In the genomic region with DNA sequence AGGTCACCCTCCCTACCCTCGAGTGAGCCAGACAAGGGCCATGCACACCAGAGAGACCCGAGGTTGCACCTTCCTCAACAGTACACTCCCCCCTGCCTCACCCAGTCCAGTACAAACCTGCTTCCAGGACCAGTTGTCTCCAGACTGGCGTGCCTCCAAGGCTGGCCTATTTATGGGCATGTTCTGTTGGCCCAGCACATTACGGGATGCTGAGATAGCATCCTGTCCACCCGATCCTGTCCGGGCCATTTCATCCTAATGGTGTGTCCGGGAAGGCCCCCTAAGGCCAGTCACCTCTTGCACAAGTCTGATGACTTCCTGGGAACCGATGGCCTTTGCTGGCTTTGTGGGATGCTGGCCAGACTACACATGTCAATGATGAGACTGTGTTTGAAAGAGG, we compare ENCODE assay signal across 8 mouse cellular contexts. TPM values are rescaled to one million over a fixed set of nuclear protein-coding genes. Genes with fewer than 3 reads are reported as not detected.
DNase-seq lines count a peak whose midpoint lies in the region; ATAC-seq and TF ChIP-seq lines count a peak whose summit lies in the region.
"Had no signal": no experiment of that assay in that cellular context is flagged by ENCODE, and none has a peak within 500 bp of the region (broad histone marks: within the 10 kb centered on the region; RNA-seq: fewer than 3 reads in every experiment).

Gene Crybb3 (minus strand): TSS at position 146 of the 400 bp plus-strand sequence.

- peaks cover 27% of the 10 kb centered on the region for H3K4me1 ChIP-seq in heart, embryonic 13.5 days
- peaks cover 18% of the 10 kb centered on the region for H3K4me1 ChIP-seq in testis, adult 2 months (ENCODE audit: control insufficient read depth, insufficient read depth, low read length)

- H3K4me3 ChIP-seq in heart, embryonic 13.5 days: no peak within 1 kb of the TSS
- H3K4me3 ChIP-seq in testis, adult 2 months (ENCODE audit: control insufficient read depth, low read depth, low read length): no peak within 1 kb of the TSS

- peak; percentile 58 for DNase-seq in lung, postnatal 10 days
- no peak for DNase-seq in lung, postnatal 4 days
- DNase-seq in cerebellum, adult 9-10 months: peak; percentile 90
- no peak for DNase-seq in right cerebral cortex, adult 18-20 months

- TF ChIP-seq POLR2A in testis, adult 2 months (IDR thresholded peaks at IDR 0.05; ENCODE audit: control insufficient read depth, low read depth, low read length): no peak

- 0 out of 2 replicates have a peak, but pooled peaks have one; percentile 22 for ATAC-seq in heart, embryonic 13.5 days (ENCODE audit: extremely low read depth, insufficient number of reproducible peaks, low FRiP score, low TSS enrichment)
- ATAC-seq in megakaryocyte, adult 5-6 weeks (ENCODE audit: poor library complexity, severe bottlenecking): no peak
- ATAC-seq: intestine, postnatal 0 days had no signal

- H3K36me3 ChIP-seq in heart, embryonic 13.5 days: peaks cover 7% of the 10 kb centered on the region; the same call in 1 of the 2 replicates
- H3K36me3 ChIP-seq in testis, adult 2 months (ENCODE audit: control insufficient read depth, insufficient read depth, low read length): no peaks in the 10 kb centered on the region

- peak within 1 kb of the TSS; percentile 54; the same call in 1 of the 2 replicates for H3K9ac ChIP-seq in heart, embryonic 13.5 days

- H3K9me3 ChIP-seq in heart, embryonic 13.5 days: peaks cover 7% of the 10 kb centered on the region; the same call in 1 of the 2 replicates

- H3K27ac ChIP-seq in heart, embryonic 13.5 days (replicated peaks): peak within 1 kb of the TSS; percentile 45
- H3K27ac ChIP-seq in testis, adult 2 months (ENCODE audit: control insufficient read depth, insufficient read depth, low read depth, low read length): peak within 1 kb of the TSS; percentile 35

- 55% methylated on average over 8 of the region's 8 CpGs for WGBS in heart, embryonic 13.5 days

- TF ChIP-seq CTCF in testis, adult 2 months (IDR thresholded peaks at IDR 0.05; ENCODE audit: control insufficient read depth, insufficient read depth, insufficient replicate concordance, low read depth, low read length): no peak

- peak within 1 kb of the TSS; percentile 60 for H3K4me2 ChIP-seq in heart, embryonic 13.5 days

- peaks cover 22% of the 10 kb centered on the region for H3K27me3 ChIP-seq in heart, embryonic 13.5 days (replicated peaks)
- no peaks in the 10 kb centered on the region for H3K27me3 ChIP-seq in testis, adult 2 months (ENCODE audit: control insufficient read depth, insufficient read depth, low read length)

RNA-seq across cellular contexts. Expression of gene Crybb3, which starts in this region (rescaled TPM):
- polyA plus RNA-seq in heart, embryonic 13.5 days (2015; fragmentation: Nextera tagmentation; extraction: Ambion mirVana): 0.86 and 0.93 TPM in 2 replicates
- 0.41 and 0.84 TPM in 2 replicates for polyA plus RNA-seq in testis, adult 2 months (2012; rRNA removed)
- total RNA-seq in megakaryocyte, adult 5-6 weeks (2015): not detected in 2 replicates
- total RNA-seq in megakaryocyte, adult 5-6 weeks (2017): not detected in 2 replicates

Comparison
In these comparisons a context has a peak if more than half of its experiments do, and no peak if none do; other contexts are left out.
1. DNase-seq: peak in lung, postnatal 10 days (single experiment) and cerebellum, adult 9-10 months (single experiment); none in lung, postnatal 4 days (0 of 2) and right cerebral cortex, adult 18-20 months (single experiment).
2. Peak in ATAC-seq, H3K27ac ChIP-seq, H3K9ac ChIP-seq and H3K4me2 ChIP-seq in heart, embryonic 13.5 days; RNA of the gene not detected or under 1 TPM.